Mouse (Mus musculus): ENCODE measurements around the gene Gm10762.

- TF ChIP-seq CHD2 (IDR thresholded peaks at IDR 0.05; ENCODE audit: low read depth, low read length): no peak
- no peak for TF ChIP-seq ZNF384 (IDR thresholded peaks at IDR 0.05; ENCODE audit: low read depth, low read length)
Observed at GRCm38 (mm10) chr2:129006194-129006749, 38.7 kb upstream of the Gm10762 start.
